Mouse (Mus musculus) testis, adult 2 months (tissue): ENCODE measurements around the gene Csnk2a1.

Experiments
- CTCF ChIP-seq: fragments of 200-500 bp; IDR thresholded peaks from 2 replicates; pipeline ENCODE4 v1.5.1; 2012; ENCODE audit warnings: low read depth, mild to moderate bottlenecking, inconsistent platforms, low read length, moderate library complexity; ENCODE audit not compliant: control insufficient read depth, insufficient read depth, insufficient replicate concordance
- POLR2A ChIP-seq: fragments of 200-500 bp; IDR thresholded peaks from 2 replicates; pipeline ENCODE4 v1.6.1; 2012; ENCODE audit warnings: low read depth, mild to moderate bottlenecking, inconsistent platforms, low read length, moderate library complexity; ENCODE audit not compliant: control insufficient read depth

DNA sequence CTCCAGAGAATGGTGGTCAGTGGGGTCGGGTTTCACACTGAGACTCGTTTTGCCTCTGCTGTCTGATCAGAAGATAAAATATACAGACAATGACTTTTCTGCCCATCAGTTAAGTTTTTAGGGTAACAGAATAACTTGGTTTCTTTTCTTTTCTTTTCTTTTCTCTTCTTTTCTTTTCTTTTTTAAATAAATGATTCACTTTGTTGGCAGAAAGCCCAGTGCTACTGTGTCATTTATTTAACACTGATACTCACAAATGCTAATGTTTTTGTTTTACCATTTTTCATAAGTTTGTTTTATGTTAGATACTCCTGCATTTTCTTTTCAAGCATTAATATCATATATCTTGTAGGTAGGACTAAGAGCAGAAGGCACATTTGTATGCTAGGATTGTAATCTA is 13.9 kb downstream of the Csnk2a1 start:
- TF ChIP-seq CTCF (no peak), POLR2A (no peak)
